Mouse (Mus musculus): Measurements from ENCODE around the gene Ccr1l1. TPM values are rescaled to one million over a fixed set of nuclear protein-coding genes. Genes with fewer than 3 reads are reported as not detected.

The Ccr1l1 gene
- polyA plus RNA-seq, 1 experiment: not detected

DNA sequence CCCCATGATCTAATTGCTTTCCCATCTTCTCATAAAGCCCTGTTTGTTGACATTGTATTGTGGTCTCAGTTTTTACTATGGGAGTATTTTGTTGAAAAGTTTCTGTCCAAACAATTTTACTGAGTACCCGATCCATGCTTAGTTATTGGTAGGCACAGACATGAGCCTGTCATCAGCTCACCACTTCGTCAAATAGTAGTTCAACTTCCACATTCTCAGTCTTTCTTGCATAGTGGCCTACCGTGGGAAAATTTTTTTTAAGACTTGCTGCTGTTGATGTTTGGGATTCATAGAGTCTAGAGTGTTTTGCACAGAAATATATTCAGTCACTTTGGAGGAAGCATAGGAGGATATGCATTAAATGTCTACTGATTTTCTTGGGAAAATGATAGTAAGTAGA is 35.1 kb upstream of the Ccr1l1 start:
- H3K27me3 ChIP-seq (ENCODE audit: control insufficient read depth, insufficient read depth, insufficient read length): no peaks in the 10 kb centered on the region
- H3K4me3 ChIP-seq: no peak overlapping the region
- H3K4me2 ChIP-seq (ENCODE audit: low read depth): no peak overlapping the region
- no peaks in the 10 kb centered on the region for H3K79me2 ChIP-seq (ENCODE audit: control insufficient read depth, insufficient read depth)
- H3K36me3 ChIP-seq (ENCODE audit: control insufficient read depth, insufficient read depth): no peaks in the 10 kb centered on the region
- no peak overlapping the region for H3ac ChIP-seq (ENCODE audit: control insufficient read depth, insufficient read length)
- no peak for TF ChIP-seq REST (IDR thresholded peaks at IDR 0.05; ENCODE audit: insufficient read depth, insufficient read length)
- TF ChIP-seq E2F4 (IDR thresholded peaks at IDR 0.05; ENCODE audit: insufficient read depth): no peak
- TF ChIP-seq POLR2A (IDR thresholded peaks at IDR 0.05; ENCODE audit: insufficient read length, low read depth): no peak
- no peak for TF ChIP-seq MAX (IDR thresholded peaks at IDR 0.05; ENCODE audit: low read depth)

DNA sequence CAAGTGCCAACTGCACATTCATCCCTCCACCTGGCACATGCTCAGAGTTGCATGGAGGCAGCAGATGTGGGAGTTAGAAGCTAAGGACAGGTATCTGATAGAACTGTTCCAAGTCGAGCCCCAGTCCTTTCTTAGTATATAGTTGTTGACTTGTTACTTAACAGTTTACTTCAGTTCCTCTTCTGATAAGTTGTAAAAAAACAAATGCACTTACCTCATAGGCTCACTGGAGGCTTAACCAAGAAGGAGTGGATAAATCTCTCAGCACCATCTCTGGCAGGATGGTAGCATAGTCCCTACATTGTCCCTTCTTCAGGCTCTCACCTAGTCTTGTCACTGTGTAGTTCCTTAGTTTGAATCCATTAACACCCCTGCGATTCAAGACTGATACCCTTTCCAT is 34.5 kb upstream of the Ccr1l1 start:
- no peaks in the 10 kb centered on the region for H3K79me2 ChIP-seq (ENCODE audit: control insufficient read depth, insufficient read depth)
- TF ChIP-seq USF1 (IDR thresholded peaks at IDR 0.05; ENCODE audit: low read depth): no peak
- no peak for TF ChIP-seq E2F4 (IDR thresholded peaks at IDR 0.05; ENCODE audit: insufficient read depth)
- TF ChIP-seq CEBPB (IDR thresholded peaks at IDR 0.05; ENCODE audit: insufficient read depth, poor library complexity, severe bottlenecking): no peak
- TF ChIP-seq SRF (IDR thresholded peaks at IDR 0.05; ENCODE audit: control insufficient read depth, insufficient read length, low read depth): no peak
- no peak for TF ChIP-seq MAX (IDR thresholded peaks at IDR 0.05; ENCODE audit: low read depth)
- TF ChIP-seq TCF3 (IDR thresholded peaks at IDR 0.05; ENCODE audit: insufficient read length, low read depth): no peak
- no peak for TF ChIP-seq MYOD1 (IDR thresholded peaks at IDR 0.05; ENCODE audit: control insufficient read depth in 1 of 3, insufficient read length in 2 of 3, low read depth in 2 of 3)
- TF ChIP-seq REST (IDR thresholded peaks at IDR 0.05; ENCODE audit: insufficient read depth, insufficient read length): no peak
- no peak for TF ChIP-seq TCF12 (IDR thresholded peaks at IDR 0.05; ENCODE audit: insufficient read depth, poor library complexity, severe bottlenecking)
- no peak for TF ChIP-seq MYOG (IDR thresholded peaks at IDR 0.05; ENCODE audit: control insufficient read depth in 1 of 3, insufficient read depth in 1 of 3, insufficient read length in 2 of 3, low read depth in 2 of 3)
- no peak for TF ChIP-seq POLR2AphosphoS2 (IDR thresholded peaks at IDR 0.05; ENCODE audit: insufficient read length, low read depth)
- no peak for TF ChIP-seq POLR2A (IDR thresholded peaks at IDR 0.05; ENCODE audit: insufficient read length, low read depth)
- no peak overlapping the region for H3ac ChIP-seq (ENCODE audit: control insufficient read depth, insufficient read length)
- no peak overlapping the region for H3K4me3 ChIP-seq
- no peaks in the 10 kb centered on the region for H3K36me3 ChIP-seq (ENCODE audit: control insufficient read depth, insufficient read depth)
- no peaks in the 10 kb centered on the region for H3K27me3 ChIP-seq (ENCODE audit: control insufficient read depth, insufficient read depth, insufficient read length)
- H3K4me2 ChIP-seq (ENCODE audit: low read depth): no peak overlapping the region

DNA sequence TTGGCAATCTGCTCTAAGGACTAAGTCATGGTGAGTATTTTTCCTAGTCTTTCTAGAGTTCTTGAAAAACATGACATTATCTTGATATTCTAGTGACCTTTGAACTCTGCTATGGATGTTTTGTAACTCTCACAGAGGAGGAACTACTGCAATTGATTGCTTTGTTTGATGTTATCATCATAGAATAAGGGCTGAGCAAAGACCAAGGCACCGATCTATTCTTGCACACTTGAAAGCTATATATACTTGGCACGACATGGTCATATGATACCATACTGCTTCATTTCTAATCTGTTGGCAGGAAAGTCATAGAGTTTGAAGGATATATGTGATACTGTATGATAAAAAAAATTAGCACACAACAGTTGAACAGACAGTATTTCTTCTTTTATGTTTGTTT is 21.6 kb upstream of the Ccr1l1 start:
- no peak overlapping the region for H3ac ChIP-seq (ENCODE audit: control insufficient read depth, insufficient read length)
- TF ChIP-seq POLR2A (IDR thresholded peaks at IDR 0.05; ENCODE audit: insufficient read length, low read depth) (no peak), SRF (IDR thresholded peaks at IDR 0.05; ENCODE audit: control insufficient read depth, insufficient read length, low read depth) (no peak), TCF3 (IDR thresholded peaks at IDR 0.05; ENCODE audit: insufficient read length, low read depth) (no peak), MAX (IDR thresholded peaks at IDR 0.05; ENCODE audit: low read depth) (no peak), E2F4 (IDR thresholded peaks at IDR 0.05; ENCODE audit: insufficient read depth) (no peak), POLR2AphosphoS2 (IDR thresholded peaks at IDR 0.05; ENCODE audit: insufficient read length, low read depth) (no peak), USF1 (IDR thresholded peaks at IDR 0.05; ENCODE audit: low read depth) (no peak), REST (IDR thresholded peaks at IDR 0.05; ENCODE audit: insufficient read depth, insufficient read length) (no peak), MYOD1 (IDR thresholded peaks at IDR 0.05; ENCODE audit: control insufficient read depth in 1 of 3, insufficient read length in 2 of 3, low read depth in 2 of 3) (no peak), TCF12 (IDR thresholded peaks at IDR 0.05; ENCODE audit: insufficient read depth, poor library complexity, severe bottlenecking) (no peak), CEBPB (IDR thresholded peaks at IDR 0.05; ENCODE audit: insufficient read depth, poor library complexity, severe bottlenecking) (no peak), MYOG (IDR thresholded peaks at IDR 0.05; ENCODE audit: control insufficient read depth in 1 of 3, insufficient read depth in 1 of 3, insufficient read length in 2 of 3, low read depth in 2 of 3) (no peak)
- H3K4me2 ChIP-seq (ENCODE audit: low read depth): no peak overlapping the region
- H3K4me3 ChIP-seq: no peak overlapping the region
- H3K36me3 ChIP-seq (ENCODE audit: control insufficient read depth, insufficient read depth): no peaks in the 10 kb centered on the region
- H3K79me2 ChIP-seq (ENCODE audit: control insufficient read depth, insufficient read depth): no peaks in the 10 kb centered on the region
- H3K27me3 ChIP-seq (ENCODE audit: control insufficient read depth, insufficient read depth, insufficient read length): no peaks in the 10 kb centered on the region

DNA sequence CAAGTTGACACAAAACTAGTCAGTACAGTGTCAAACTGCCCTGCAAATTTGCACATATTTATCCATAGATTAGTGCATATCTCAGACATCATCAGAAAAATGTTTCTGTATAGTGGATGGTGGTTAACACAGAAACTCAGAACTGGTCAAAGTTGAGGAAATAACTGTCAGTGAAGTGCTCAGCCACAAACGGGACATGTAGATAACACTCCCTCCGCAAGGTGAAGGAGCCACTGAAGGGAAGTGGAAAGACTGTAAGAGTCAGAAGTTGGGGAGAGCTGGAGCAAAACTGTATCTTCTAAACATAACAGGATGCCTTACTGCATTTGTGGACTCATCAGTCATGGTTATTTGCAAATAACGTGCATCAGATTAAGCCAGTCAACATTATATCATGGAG is 19.5 kb upstream of the Ccr1l1 start:
- Histone ChIP-seq H3K36me3 (ENCODE audit: control insufficient read depth, insufficient read depth) (no peaks in the 10 kb centered on the region), H3K27me3 (ENCODE audit: control insufficient read depth, insufficient read depth, insufficient read length) (no peaks in the 10 kb centered on the region), H3ac (ENCODE audit: control insufficient read depth, insufficient read length) (no peak overlapping the region), H3K4me3 (no peak overlapping the region), H3K4me2 (ENCODE audit: low read depth) (no peak overlapping the region), H3K79me2 (ENCODE audit: control insufficient read depth, insufficient read depth) (no peaks in the 10 kb centered on the region)
- no peak for TF ChIP-seq USF1 (IDR thresholded peaks at IDR 0.05; ENCODE audit: low read depth)
- TF ChIP-seq E2F4 (IDR thresholded peaks at IDR 0.05; ENCODE audit: insufficient read depth): no peak
- TF ChIP-seq SRF (IDR thresholded peaks at IDR 0.05; ENCODE audit: control insufficient read depth, insufficient read length, low read depth): no peak
- no peak for TF ChIP-seq TCF3 (IDR thresholded peaks at IDR 0.05; ENCODE audit: insufficient read length, low read depth)
- TF ChIP-seq REST (IDR thresholded peaks at IDR 0.05; ENCODE audit: insufficient read depth, insufficient read length): no peak
- no peak for TF ChIP-seq MAX (IDR thresholded peaks at IDR 0.05; ENCODE audit: low read depth)
- no peak for TF ChIP-seq MYOG (IDR thresholded peaks at IDR 0.05; ENCODE audit: control insufficient read depth in 1 of 3, insufficient read depth in 1 of 3, insufficient read length in 2 of 3, low read depth in 2 of 3)
- no peak for TF ChIP-seq TCF12 (IDR thresholded peaks at IDR 0.05; ENCODE audit: insufficient read depth, poor library complexity, severe bottlenecking)
- TF ChIP-seq MYOD1 (IDR thresholded peaks at IDR 0.05; ENCODE audit: control insufficient read depth in 1 of 3, insufficient read length in 2 of 3, low read depth in 2 of 3): no peak
- no peak for TF ChIP-seq POLR2AphosphoS2 (IDR thresholded peaks at IDR 0.05; ENCODE audit: insufficient read length, low read depth)
- no peak for TF ChIP-seq CEBPB (IDR thresholded peaks at IDR 0.05; ENCODE audit: insufficient read depth, poor library complexity, severe bottlenecking)
- no peak for TF ChIP-seq POLR2A (IDR thresholded peaks at IDR 0.05; ENCODE audit: insufficient read length, low read depth)

DNA sequence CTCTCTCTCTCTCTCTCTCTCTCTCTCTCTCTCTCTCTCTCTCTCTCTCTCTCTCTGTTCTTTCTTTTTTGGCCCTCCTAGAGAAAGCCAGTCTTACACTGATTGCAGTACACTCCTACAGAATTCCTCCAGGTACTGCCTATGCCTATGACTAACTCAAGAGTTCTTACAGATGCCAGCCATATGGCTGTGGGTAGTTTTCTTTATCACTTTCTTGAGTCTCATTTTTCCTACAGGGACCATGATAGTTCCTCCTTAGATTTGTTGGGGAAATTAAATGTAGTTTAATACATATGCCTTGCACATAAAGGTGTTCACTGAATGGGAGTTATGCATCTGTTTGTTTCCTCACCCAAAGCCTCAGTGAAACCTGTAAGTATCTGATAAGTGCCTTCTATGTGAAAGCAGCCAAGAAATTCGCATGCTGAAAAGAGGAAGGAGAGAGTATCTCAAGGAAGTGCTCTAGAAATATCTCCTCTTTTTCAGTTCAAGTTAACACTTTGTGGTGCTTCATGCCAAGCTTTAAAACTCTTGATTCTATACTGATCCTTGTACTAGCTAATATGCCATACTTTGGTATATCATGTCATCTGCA is 13.2 kb upstream of the Ccr1l1 start:
- no peaks in the 10 kb centered on the region for H3K36me3 ChIP-seq (ENCODE audit: control insufficient read depth, insufficient read depth)
- no peaks in the 10 kb centered on the region for H3K79me2 ChIP-seq (ENCODE audit: control insufficient read depth, insufficient read depth)
- H3K4me3 ChIP-seq: no peak overlapping the region
- H3ac ChIP-seq (ENCODE audit: control insufficient read depth, insufficient read length): no peak overlapping the region
- no peaks in the 10 kb centered on the region for H3K27me3 ChIP-seq (ENCODE audit: control insufficient read depth, insufficient read depth, insufficient read length)
- no peak overlapping the region for H3K4me2 ChIP-seq (ENCODE audit: low read depth)
- TF ChIP-seq TCF3 (IDR thresholded peaks at IDR 0.05; ENCODE audit: insufficient read length, low read depth) (no peak), MYOD1 (IDR thresholded peaks at IDR 0.05; ENCODE audit: control insufficient read depth in 1 of 3, insufficient read length in 2 of 3, low read depth in 2 of 3) (no peak), MAX (IDR thresholded peaks at IDR 0.05; ENCODE audit: low read depth) (no peak), CEBPB (IDR thresholded peaks at IDR 0.05; ENCODE audit: insufficient read depth, poor library complexity, severe bottlenecking) (no peak), POLR2A (IDR thresholded peaks at IDR 0.05; ENCODE audit: insufficient read length, low read depth) (no peak)
